Mouse (Mus musculus) intestine, embryonic 16.5 days (tissue): ENCODE data around the gene Scaf8. TPM values are rescaled to one million over a fixed set of nuclear protein-coding genes. Genes with fewer than 3 reads are reported as not detected.
"Not testable (repeated sequence)": the region's sequence is repeated elsewhere in the genome, so short reads cannot be mapped to it uniquely, and the experiment has no call there.

Experiments used
- ATAC-seq: fragments of 200-750 bp; cut with Nextera tagmentation; 2 replicates; pipeline ENCODE4 v1.8.0; 2017; ENCODE audit warnings: moderate TSS enrichment, moderate library complexity
- H3K27ac ChIP-seq: fragments of 300-500 bp; sonication (generic); 2 replicates; pipeline ENCODE4 v1.5.1; 2014; ENCODE audit warnings: mild to moderate bottlenecking, low read length
- H3K27me3 ChIP-seq: fragments of 300-500 bp; sonication (generic); replicated peaks from 2 replicates; pipeline ENCODE4 v1.6.1; 2014; ENCODE audit warnings: low read length, control low read depth, mixed read lengths; ENCODE audit not compliant: control insufficient read depth, insufficient read depth
- H3K36me3 ChIP-seq: fragments of 300-500 bp; sonication (generic); 2 replicates; pipeline ENCODE4 v1.6.1; 2014; ENCODE audit warnings: low read length, control low read depth; ENCODE audit not compliant: control insufficient read depth, insufficient read depth
- H3K4me1 ChIP-seq: fragments of 300-500 bp; sonication (generic); 2 replicates; pipeline ENCODE4 v1.6.1; 2014; ENCODE audit warnings: low read length, control low read depth, mixed read lengths; ENCODE audit not compliant: control insufficient read depth, insufficient read depth
- H3K4me2 ChIP-seq: fragments of 300-500 bp; sonication (generic); 2 replicates; pipeline ENCODE4 v1.6.1; 2014; ENCODE audit warnings: low read depth, low read length, control low read depth
- H3K4me3 ChIP-seq: fragments of 300-500 bp; sonication (generic); 2 replicates; pipeline ENCODE4 v1.5.1; 2014; ENCODE audit warnings: mild to moderate bottlenecking, low read length
- H3K9ac ChIP-seq: fragments of 300-500 bp; sonication (generic); 2 replicates; pipeline ENCODE4 v1.6.1; 2014; ENCODE audit warnings: low read depth, low read length
- H3K9me3 ChIP-seq: fragments of 300-500 bp; sonication (generic); 2 replicates; pipeline ENCODE4 v1.6.1; 2016; ENCODE audit warnings: low read length, control low read depth; ENCODE audit not compliant: control insufficient read depth
- WGBS: fragments of 180-500 bp; shearing (Covaris S2); extraction: QIAGEN DNeasy Blood & Tissue Kit; methylation state at CpG from one replicate; pipeline ENCODE4 v1.1.7; 2014; 5-methylcytosine and 5-hydroxymethylcytosine counted together
- polyA plus RNA-seq: library from polyadenylated mRNA; unstranded; fragments of >200 nt; fragmentation: Nextera tagmentation; extraction: Ambion mirVana; gene quantifications from 2 replicates; pipeline ENCODE4 v1.2.1, GENCODE M21; 2015

Gene Scaf8
- polyA plus RNA-seq, 1 experiment from 2014 or later = 12.8 TPM

DNA sequence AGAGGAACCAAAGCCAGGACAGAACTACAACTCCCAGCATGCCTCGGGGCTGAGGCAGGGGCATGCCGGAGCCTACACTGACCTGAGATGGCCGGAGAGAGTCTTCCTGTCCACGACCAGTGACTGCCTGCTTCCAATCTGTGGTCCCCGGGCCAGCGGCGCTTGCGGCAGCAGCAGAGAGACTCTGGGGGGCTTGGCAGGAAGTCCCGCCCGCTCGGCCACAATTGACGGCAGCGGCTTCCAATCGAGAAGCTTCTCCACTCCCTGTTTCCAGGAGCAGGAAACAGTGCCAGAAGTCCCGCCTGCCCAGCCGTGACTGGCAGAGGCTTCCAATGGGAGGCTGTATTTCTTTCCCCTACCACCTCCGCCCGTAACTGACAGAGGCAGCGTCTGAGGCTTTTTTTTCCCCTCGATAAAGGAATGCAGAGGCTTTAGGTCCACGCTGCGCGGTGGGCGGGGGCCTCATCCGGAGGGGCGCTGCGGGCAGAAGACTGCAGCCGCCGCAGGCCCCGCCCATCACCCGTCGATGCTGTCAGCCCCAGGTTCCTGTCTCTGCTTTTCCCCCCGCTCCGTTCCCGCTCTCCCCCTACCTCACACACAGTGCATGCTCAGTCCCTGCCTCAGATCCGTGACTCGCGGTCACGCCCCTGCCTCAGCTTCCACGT is 30.8 kb upstream of the Scaf8 start:
- peak; percentile 77 for ATAC-seq
- Histone ChIP-seq H3K4me2 (peak overlapping the region; percentile 67), H3K4me3 (peak overlapping the region; percentile 61), H3K4me1 (no peaks in the 10 kb centered on the region), H3K36me3 (no peaks in the 10 kb centered on the region), H3K9ac (peak overlapping the region; percentile 75), H3K27ac (peak overlapping the region; percentile 91), H3K27me3 (no peaks in the 10 kb centered on the region), H3K9me3 (no peaks in the 10 kb centered on the region)
- under 1% methylated on average over 36 of the region's 40 CpGs for WGBS

DNA sequence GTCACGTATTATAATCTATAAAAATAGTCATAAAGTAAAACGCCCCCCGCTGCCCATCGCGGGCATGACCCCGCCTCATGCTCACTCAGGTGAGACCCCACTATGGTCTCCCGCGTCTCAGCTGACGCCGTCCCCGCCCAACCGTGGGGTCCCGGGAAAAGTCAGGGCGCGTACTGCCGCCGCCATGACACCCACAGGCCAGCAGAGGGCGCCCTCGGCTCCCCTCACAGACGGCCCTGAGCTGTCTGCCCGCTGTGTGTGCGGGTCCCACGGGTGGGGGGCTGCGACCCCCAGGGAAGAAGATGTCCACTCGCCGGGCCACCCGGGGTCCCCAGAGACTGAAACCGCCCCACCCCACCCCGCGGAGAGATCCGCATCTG is 30.2 kb upstream of the Scaf8 start:
- Histone ChIP-seq H3K9me3 (no peaks in the 10 kb centered on the region), H3K4me2 (peak overlapping the region; percentile 67), H3K36me3 (no peaks in the 10 kb centered on the region), H3K9ac (peak overlapping the region; percentile 75), H3K4me1 (no peaks in the 10 kb centered on the region), H3K27me3 (no peaks in the 10 kb centered on the region), H3K4me3 (peak overlapping the region; percentile 61), H3K27ac (peak overlapping the region; percentile 91)
- peak; percentile 37 for ATAC-seq
- under 1% methylated on average over 31 of the region's 31 CpGs for WGBS

DNA sequence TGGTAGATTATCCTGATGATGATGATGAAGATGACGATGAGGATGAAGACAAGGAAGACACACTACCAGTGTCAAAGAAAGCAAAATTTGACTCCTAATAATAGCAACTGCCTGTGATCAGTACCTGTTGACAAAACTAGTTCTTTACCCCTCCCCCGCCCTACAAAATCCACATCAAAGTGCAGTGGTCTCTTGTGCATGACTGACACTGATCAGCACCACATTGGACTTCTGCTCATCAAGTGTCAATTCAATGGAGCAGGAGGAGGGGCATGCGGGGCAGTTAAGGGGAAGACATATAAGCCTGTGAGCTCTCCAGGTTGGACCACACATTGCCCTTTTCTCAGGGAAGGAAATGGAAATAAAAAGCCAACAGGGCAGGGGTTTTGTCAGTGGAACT is 29.6 kb upstream of the Scaf8 start:
- Histone ChIP-seq H3K36me3 (no peaks in the 10 kb centered on the region), H3K4me2 (peak overlapping the region; percentile 67), H3K27me3 (no peaks in the 10 kb centered on the region), H3K4me1 (no peaks in the 10 kb centered on the region), H3K4me3 (peak overlapping the region; percentile 61), H3K27ac (no peak overlapping the region), H3K9me3 (no peaks in the 10 kb centered on the region), H3K9ac (peak overlapping the region; percentile 75; the same call in 1 of the 2 replicates)
- WGBS = 62% methylated on average over 3 of the region's 3 CpGs
- no peak for ATAC-seq

DNA sequence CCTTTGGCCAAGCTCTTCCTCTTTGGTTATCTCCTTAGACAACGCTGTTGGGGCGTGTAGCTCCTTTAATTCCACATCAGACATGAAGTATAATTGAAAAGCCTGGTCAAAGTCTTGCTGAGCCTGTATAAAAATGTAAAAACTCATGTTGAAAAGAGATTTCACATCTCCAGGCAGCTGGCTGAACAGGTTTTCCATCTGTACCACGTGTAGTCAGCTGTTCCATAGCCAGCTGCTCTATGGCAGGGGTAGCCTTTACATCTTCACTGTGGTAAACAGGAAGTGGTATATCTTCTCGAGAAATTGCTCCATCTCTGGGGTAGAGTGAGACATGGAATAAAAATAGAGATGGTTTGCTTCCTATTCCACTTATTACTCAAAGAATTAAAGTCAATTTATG is 22.1 kb upstream of the Scaf8 start:
- ATAC-seq = no peak
- H3K27me3 ChIP-seq = no peaks in the 10 kb centered on the region
- WGBS = 40% methylated on average over 4 of the region's 4 CpGs
- no peak overlapping the region for H3K4me2 ChIP-seq
- no peak overlapping the region for H3K9ac ChIP-seq
- no peaks in the 10 kb centered on the region for H3K36me3 ChIP-seq
- no peaks in the 10 kb centered on the region for H3K9me3 ChIP-seq
- H3K4me1 ChIP-seq = no peaks in the 10 kb centered on the region
- H3K4me3 ChIP-seq = no peak overlapping the region
- no peak overlapping the region for H3K27ac ChIP-seq

DNA sequence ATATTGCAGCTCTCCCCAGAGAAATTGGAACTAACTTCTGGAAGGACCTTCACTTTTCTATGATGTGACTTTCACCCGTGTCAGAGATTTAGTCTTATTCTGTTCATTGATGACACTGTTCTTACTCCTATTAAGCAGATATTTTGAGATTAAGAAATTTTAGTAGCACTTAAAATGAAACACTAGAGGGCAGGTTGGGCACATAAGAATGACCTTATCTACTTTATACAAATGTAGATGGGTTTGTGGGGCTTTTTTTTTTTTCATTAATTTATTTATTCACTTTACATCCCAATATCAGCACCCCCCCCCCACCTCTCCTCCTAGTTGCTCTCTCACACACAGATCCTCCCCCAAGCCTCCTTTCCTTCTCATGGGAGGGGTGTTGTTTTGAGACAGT is 15.5 kb upstream of the Scaf8 start:
- ATAC-seq, H3K4me2 ChIP-seq, H3K27me3 ChIP-seq, H3K27ac ChIP-seq, H3K36me3 ChIP-seq, H3K4me1 ChIP-seq, H3K4me3 ChIP-seq, H3K9ac ChIP-seq, H3K9me3 ChIP-seq: not testable (repeated sequence)
- WGBS = 79% methylated on average over 1 of the region's 1 CpGs

DNA sequence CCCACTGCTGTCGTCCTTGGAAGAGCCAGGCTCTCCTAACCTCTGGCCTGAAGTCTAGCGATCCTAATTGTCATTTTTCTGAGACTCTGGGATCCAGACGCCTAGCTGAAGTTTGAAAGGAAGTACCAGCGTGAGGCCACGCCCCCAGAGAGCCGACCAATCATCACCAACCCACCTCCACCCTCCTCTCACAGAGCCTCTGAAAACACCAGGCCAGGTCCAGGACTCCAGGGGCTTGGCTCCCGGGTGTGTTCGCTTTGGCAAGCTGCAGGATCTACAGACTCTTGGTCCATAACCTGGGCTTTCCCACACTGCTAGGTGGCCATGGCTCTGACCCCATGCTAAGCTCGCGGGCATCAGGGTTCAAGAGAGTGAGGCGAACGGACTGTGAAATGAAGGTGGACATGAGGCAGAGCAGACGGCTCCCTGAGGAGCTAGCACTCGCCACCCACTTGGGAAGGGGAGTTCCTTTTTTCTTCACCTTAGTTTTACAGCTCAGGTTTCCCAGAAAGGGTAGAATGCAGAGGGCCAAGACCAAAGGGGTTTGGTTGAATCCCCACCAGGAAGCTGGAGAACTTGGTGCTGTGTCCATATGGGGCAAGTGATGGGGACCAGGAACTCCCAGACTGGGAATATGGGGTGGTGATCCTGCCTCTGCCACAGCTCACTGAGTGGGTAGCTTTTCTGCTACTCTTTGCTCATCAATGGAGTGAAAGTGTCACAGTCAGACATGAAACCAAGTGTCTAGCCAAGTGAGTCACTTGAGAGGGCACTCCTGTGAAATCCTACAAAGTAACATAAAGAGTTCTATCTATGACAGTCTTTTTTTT is 12.2 kb upstream of the Scaf8 start:
- no peak overlapping the region for H3K27ac ChIP-seq
- WGBS = 4% methylated on average over 14 of the region's 14 CpGs
- peak; percentile 98 for ATAC-seq

DNA sequence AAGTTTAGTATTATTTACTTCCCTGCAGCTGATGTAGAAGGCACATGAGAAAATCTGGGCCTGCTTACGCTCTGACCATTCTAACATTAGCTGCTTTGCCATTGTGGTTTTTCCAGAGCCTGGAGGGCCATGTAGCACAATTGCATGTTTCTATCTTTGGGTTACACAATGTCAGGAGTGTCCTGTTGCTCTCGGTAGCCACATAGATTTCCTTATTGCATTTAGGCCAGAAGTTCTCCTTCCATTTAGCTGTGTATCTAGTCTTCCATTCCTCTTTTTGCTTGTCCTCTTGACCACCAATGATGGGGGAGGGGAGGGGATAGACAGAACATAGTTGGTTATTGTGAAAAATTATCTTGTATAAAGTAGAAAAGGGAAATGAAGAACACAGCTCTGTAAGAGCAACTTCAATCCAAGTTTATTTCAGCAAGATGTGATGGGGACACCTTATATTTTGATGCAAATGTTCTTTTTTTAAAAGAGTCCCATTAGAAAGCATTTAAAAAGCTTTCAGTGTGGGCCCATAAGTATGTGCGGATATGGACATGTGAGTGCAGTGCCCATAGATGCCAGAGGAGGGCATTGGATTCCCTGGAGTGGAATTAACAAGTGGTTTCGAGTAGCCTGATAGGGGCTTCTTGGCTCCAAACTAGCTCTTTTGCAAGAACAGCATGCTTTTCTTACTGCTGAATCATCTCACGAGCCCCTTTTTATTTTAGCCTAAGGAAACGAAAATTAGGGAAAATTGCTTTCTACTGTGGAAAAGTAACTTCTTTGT is 10.4 kb upstream of the Scaf8 start:
- 87% methylated on average over 6 of the region's 6 CpGs for WGBS
- ATAC-seq = no peak
- no peak overlapping the region for H3K9ac ChIP-seq
- H3K4me3 ChIP-seq = no peak overlapping the region
- peaks cover 5% of the 10 kb centered on the region; the same call in 1 of the 2 replicates for H3K4me1 ChIP-seq
- no peaks in the 10 kb centered on the region for H3K9me3 ChIP-seq
- H3K36me3 ChIP-seq = no peaks in the 10 kb centered on the region
- H3K27me3 ChIP-seq = no peaks in the 10 kb centered on the region
- no peak overlapping the region for H3K27ac ChIP-seq
- no peak overlapping the region for H3K4me2 ChIP-seq

More for the DNA sequence above, 12.2 kb upstream of the Scaf8 start:
- Histone ChIP-seq H3K9ac (peak overlapping the region; percentile 69), H3K9me3 (no peaks in the 10 kb centered on the region), H3K4me1 (peaks cover 5% of the 10 kb centered on the region; the same call in 1 of the 2 replicates), H3K4me3 (peak overlapping the region; percentile 48), H3K36me3 (no peaks in the 10 kb centered on the region), H3K27me3 (no peaks in the 10 kb centered on the region), H3K4me2 (peak overlapping the region; percentile 77)

DNA sequence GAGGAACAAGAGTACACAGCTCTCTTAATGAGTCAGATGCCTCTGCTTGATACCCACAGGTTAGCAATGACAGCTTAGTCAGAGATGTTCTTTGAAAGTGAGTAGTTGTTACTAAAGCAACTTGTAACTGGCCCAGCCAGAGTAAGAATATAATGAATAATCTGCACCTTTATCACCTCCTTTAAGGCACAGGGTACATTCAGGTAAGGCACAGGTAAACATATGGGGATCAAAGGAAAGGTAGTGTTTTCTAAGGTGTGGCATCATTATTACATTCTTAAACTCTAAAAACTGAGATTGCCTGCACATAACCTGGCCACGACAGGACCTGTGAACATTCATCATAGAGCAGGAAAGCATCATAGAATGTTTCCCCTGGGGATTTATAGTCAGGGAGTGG is 9.8 kb upstream of the Scaf8 start:
- Histone ChIP-seq H3K4me3 (no peak overlapping the region), H3K36me3 (no peaks in the 10 kb centered on the region), H3K9me3 (no peaks in the 10 kb centered on the region), H3K27ac (no peak overlapping the region), H3K9ac (no peak overlapping the region), H3K27me3 (no peaks in the 10 kb centered on the region), H3K4me2 (no peak overlapping the region), H3K4me1 (peaks cover 5% of the 10 kb centered on the region; the same call in 1 of the 2 replicates)
- 67% methylated on average over 1 of the region's 1 CpGs for WGBS
- ATAC-seq = no peak

DNA sequence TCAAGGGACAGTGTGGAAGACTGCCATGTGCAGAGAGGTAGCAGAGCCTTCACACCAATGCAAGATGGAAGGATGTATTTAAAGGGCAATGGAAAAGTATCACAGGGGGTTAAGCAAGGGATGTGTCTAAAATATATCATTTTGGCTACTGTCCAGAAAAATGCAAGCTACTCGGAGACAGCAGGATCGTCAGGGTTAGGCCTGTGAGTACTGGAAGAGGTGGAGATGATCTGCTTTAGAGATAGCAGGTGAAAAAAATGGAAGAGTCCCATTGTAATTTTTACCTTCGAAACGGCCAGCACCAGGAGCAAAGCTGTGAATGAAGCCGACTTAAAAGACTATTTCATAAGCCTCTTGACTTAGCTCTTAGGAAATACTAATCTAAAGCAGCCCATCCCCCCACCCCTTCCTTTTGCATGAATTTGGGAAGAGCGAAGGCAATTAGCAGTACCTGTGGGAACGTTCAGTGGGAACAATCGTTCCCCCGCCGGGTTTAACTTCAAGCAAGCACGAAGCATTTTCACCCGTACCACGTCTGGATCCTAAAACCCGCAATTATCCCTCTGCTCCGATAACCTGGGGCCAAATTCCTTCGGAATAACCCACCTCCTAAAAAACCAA is 925 bp upstream of the Scaf8 start:
- ATAC-seq = no peak
- Histone ChIP-seq H3K36me3 (no peaks in the 10 kb centered on the region), H3K4me1 (peaks cover 9% of the 10 kb centered on the region; the same call in 1 of the 2 replicates), H3K9me3 (no peaks in the 10 kb centered on the region), H3K4me3 (peak overlapping the region; percentile 92), H3K27me3 (no peaks in the 10 kb centered on the region), H3K9ac (peak overlapping the region; percentile 96), H3K4me2 (peak overlapping the region; percentile 78), H3K27ac (peak overlapping the region; percentile 100)
- 1% methylated on average over 16 of the region's 16 CpGs for WGBS
